Mouse (Mus musculus): ENCODE data around the gene A930017K11Rik.

A930017K11Rik gene

GRCm38 (mm10) chr17:25958771-25959494, 6.6 kb upstream of the A930017K11Rik start:
- no peak for DNase-seq

DNA sequence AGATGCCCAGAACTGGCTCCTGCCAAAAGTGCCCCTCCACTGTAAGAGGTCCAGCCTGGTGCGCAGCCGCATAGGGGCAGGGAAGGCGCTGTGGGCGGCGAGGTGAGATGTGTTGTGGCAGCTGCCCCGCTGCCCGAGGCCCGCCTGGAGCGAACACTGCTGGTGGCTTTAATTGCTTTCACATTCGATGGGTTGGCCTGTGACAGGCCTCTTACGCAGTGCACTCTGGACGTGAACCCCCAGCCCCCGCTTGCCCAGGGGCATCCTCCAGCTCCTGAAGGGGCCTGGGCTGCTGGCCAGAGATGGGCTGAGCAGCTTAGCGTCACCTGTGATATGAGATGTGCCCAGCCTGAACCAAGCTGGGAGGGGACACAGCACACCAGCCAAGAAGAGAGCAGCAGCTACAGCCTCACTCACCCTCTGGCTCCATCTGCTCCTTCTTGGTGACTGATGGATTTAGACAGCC, 5.3 kb upstream of the A930017K11Rik start:
- no peak for DNase-seq

GRCm38 (mm10) chr17:25956631-25957030, 4.3 kb upstream of the A930017K11Rik start:
- no peak for DNase-seq

DNA sequence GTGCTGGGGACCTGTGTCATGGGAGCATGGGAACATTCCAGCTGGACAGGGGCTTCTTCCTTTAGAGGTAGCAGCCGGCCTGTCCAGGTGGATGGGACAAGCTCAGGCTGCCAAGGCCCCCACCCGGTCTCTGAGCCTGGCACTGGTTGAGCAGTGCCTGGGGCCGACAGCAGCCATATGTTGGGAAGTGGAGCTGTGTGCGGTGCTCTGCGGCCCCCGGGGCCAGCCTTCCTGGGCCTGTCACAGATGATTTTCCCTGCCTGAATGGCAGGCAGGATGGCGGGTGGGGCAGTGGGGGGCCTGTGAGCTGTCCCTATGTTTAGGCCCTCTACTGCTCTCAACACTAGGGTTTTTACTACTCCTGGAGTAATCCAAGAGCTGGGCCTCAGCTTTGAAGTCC, 3.8 kb upstream of the A930017K11Rik start:
- no peak for DNase-seq

DNA sequence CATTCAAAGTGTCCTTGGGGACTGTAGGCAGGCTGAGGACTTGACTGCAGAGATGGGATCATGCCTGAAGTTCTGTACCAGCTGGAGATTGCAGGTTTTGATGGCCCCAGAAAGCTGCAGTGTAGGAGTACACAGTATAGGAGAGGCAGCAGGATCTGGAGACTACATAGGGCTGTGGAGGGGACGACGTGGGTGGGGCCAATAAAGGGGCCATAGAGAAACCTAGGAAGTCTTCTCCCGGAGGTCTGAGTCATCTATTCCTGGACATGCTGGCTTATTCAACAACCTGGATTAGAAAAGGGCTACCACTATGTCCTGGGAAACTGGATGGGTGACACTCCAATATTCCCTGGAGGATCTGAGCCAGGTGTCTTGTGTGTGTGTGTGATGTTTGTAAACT, 3.4 kb upstream of the A930017K11Rik start:
- DNase-seq: no peak

DNA sequence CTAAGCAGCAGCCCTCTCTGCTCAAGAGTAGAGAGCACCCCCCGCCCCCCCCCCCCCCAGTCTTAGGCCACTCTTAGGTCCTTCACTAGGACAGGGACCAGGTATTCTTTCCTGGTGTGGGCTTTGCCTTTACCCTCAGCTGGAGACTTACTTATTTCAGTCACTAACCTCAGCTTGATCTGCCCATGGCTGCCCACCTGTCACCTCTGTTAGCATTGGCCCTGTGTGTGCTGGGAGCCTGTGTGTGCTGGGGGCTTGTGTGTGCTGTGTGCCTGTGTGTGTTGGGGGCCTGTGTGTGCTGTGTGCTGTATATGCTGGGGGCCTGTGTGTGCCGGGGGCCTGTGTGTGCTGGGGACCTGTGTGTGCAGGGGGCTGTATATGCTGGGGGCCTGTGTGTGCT, 2.3 kb upstream of the A930017K11Rik start:
- DNase-seq: no peak

- DNase-seq: no peak
Observed at GRCm38 (mm10) chr17:25953161-25953560, 796 bp upstream of the A930017K11Rik start.

DNA sequence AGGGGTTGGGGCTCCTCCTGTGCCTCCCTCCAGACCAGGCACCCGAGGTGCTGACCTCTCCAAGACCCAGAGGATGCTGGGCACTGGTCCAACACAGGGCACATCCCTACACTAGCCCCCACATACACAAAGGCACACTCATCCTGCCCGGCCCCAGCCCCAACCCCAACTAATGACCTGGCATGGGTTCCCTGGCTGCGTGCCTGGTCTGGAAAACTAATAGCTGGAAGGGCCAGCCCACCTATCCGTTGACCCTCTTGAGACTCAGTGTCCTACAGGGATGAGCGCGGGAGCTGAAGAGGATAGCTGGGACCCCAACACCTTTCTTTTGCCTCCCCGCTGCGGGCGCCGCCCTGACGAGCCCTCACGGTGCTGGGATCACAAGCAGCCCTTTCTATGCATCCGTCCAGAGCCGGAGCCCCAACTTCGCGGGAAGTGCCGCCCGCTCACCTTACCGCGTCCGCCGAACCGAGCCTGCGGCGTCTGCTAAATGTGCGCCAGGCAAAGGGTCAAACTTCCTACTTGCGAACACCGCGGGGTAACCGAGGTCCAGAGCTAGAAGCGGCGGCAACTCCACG, 1.1 kb downstream of the A930017K11Rik start:
- DNase-seq: peak; percentile 45

DNA sequence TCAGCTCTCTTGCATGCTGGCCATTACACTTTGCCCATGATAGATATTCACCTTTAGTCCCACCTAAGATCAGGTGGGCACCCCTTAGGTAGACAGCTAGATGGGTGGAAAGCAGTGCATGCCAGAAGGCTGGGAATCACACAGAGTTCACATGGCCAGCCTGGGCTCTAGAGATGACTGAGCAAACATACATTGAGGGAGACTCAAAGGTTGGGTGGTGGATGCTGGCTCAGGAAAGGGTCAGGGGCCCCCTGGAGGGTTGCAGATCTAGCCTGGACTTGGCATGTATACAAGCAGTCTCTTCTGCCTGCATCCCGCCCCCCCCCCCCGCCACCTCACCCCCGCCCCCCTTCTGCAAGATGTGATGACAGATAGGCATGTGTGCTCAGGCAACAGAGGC, 1.7 kb downstream of the A930017K11Rik start:
- no peak for DNase-seq

- DNase-seq: no peak
Observed at GRCm38 (mm10) chr17:25949981-25950380, 2.4 kb downstream of the A930017K11Rik start.

DNA sequence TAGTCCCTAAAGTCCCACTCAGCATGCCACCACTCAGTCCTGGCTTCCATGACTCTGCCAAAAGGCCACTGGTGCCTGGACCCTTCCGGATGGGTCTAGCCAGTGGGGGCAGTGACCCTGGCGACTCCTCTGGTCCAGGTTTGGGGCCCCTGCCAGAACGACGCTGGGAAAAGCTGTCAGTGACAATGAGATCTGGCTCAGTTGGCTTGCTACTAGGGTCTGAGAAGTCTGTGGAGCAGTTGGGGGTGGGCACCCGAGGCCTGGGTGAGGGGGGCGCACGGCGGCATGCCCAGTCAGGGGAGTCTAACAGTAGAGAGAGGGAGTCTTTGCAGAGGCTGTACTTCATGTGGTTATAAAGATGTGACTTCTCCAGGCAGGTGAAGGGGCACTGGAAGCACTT, 4.3 kb downstream of the A930017K11Rik start:
- DNase-seq: no peak

- DNase-seq: no peak
Observed at GRCm38 (mm10) chr17:25947576-25947975, 4.8 kb downstream of the A930017K11Rik start.

DNA sequence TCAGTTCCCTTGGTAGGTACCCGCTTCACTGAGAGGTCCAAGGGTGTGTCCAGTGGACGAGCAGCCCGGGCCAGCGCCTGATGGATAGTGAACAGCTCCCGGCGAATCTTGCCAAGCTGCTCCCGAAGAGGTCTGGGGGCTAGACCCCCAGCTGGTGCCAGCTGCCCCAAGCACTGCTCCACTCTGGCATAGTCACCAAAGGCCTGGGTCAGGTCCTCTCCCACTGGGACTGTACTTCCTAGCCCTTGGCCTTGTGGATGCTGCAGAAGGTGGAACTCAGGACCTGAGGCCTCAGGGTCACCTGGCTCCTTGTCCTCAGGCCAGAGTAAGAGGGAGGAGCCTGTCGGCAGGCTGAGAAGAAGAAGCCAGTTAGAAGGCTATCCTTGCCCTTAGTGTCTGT, 5.5 kb downstream of the A930017K11Rik start:
- no peak for DNase-seq

DNA sequence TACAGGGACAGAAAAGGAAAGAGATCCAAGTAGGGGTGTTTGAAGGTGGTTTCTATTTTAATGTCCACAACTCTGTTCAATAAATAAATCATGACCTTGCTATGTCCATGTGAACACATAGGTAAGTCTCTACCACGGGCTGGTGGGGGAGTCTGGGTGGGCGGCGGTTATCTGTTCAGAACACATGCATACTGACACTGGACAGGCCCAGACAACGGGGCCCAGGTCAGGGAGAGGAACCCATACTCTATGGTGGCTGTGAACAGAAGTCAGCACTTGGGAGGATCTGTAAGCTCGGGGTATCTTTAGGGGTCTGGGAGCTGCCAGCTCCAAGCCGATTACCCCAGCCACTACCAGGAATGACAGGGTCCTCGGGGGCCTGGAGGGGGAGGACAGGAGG, 6.0 kb downstream of the A930017K11Rik start:
- DNase-seq: no peak

DNA sequence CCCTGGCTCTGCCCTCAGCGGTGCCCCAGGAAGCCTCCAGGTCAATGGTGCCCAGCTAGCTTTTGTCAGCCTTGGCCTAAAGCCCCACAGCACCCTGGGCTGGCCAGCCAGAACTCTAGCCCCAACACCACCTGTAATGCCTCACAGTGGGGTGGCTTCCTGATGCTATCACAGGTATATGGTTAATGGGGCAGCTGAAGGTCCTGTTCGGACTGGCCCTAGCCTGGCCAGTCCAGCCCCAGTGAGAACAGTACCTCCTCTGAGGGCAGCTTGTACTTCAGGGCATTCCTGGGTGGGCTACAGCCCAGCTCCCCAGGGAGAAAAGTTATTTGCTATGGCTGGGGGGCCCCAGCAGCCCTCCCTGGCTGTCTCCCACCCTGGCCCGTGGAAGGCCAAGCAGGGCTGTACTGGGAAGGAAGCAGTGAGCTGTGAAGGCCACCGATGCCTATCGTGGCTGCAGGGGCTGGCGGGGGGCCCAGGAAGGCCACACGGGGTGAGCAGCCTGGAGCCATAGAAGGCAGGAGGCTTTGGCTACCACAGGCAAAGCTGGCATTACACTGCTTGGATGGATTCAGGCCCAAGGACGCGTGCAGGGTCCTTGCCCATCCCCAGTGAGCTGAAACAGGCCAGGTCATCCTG, 6.7 kb downstream of the A930017K11Rik start:
- peak; percentile 68 for DNase-seq

- DNase-seq: no peak
Observed at GRCm38 (mm10) chr17:25944366-25945163, 7.8 kb downstream of the A930017K11Rik start, which contains the start of the genes Pigq and Nhlrc4. Pigq (minus strand) TSS chr17:25944936. Nhlrc4 (minus strand) TSS chr17:25944961.

GRCm38 (mm10) chr17:25943769-25944168, 8.6 kb downstream of the A930017K11Rik start:
- DNase-seq: no peak

DNA sequence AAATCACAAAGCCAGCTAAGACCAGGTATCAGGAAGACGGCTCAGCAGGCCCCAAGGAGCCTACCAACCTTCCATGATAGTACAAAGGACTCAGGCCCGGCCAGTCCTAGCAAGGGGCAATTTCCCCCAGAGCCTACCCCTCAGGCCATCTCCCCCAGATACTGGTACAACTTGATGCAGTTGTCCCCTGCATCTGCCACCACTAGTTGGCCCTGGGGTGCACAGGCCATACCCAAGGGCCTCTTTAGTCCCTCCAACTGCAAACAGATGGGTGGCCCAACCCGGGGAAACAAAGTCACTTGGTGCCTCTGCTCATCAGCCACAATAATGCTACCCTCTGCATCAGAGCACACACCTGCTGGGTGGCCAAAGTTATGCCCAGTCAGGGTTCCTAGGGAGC, 9.1 kb downstream of the A930017K11Rik start:
- no peak for DNase-seq

GRCm38 (mm10) chr17:25942597-25943151, 9.7 kb downstream of the A930017K11Rik start:
- DNase-seq: no peak

GRCm38 (mm10) chr17:25941511-25942241, 10.7 kb downstream of the A930017K11Rik start:
- peak; percentile 85 for DNase-seq

DNA sequence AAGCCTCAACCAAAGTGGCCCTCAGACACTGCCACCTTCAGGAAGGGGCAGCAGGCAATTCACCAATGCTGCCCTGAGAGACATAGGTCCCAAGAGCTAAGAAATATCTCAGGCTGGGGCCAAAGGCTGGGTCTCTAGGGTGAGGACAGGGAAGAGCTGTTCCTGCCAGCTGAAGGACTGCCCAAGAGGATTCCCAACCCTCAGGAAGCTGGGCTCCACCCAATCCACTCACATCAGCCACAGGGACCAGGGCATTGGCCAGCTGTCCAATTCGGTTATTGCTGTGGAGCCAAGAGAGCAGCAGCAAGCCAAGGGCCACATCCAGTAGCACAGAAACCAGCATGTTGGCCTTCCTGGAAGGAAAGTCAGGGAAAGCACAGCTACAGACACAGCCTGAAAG, 17.8 kb downstream of the A930017K11Rik start:
- DNase-seq: no peak

DNA sequence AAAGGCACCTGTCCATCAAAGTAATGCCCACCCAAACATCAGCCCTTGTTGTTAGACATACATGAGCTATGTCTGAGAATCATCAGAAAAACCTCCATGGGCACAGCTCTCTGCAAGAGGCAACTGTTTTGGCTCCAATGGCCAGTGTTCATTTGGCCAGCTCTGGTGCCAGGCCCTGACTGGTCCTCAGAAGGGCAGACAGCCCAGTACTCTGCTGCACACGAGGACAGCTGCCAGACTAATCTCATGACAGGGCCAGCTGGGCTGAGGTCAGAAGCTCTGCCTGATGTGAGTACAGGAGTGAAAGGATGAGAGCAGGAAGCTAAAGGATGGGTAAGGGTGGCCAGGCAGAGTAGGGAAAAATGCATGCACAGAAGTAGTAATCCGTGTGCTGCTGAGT, 27.0 kb downstream of the A930017K11Rik start:
- no peak for DNase-seq

Data from kidney, adult 18-20 months (tissue).